Mouse (Mus musculus): ENCODE data around the gene Add3. TPM values are rescaled to one million over a fixed set of nuclear protein-coding genes. Genes with fewer than 3 reads are reported as not detected.

Gene Add3
- 21.8 and 25.5 TPM in 2 replicates for polyA plus RNA-seq (2012; ENCODE audit: insufficient read depth, insufficient read length, missing spikeins)

DNA sequence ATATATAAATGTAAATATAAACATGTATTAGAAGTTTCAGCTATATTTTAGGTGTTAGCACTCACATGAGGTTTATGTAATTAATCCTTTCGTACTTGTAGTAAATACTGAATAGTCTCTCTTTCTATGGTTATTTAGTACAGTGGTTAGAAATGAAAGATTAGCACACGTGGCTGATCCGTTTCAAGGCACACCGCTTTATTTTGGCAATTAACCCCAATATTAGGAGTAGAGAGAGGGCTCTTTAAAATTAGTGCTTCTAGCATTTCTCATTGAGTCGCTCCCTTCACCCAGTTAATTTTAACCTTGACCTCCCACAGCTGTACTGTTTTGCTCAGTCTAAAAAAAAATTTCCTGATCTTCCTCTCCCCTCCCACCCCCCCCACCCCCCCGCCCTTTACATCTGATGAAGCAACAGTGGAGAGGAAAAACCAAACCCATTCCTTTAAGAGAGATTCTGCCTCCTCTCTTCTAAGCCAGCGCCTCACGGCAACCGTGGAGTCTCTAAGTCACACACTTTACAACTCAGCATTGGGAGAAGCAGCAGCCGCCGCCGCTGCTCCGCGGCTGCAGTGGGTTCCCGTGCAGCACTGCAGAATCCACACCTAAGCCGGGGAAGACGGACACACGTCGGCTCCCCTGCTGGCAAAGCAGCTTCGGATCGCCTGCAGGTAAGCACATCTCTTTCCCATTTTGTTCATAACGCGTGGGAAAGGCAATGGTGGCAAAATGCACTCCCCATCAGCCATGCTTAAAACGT, at the start of gene Add3:
TSS of gene Add3 (plus strand) at position 400 of the 760 bp plus-strand sequence.
- H3K4me1 ChIP-seq (ENCODE audit: control insufficient read depth, insufficient read depth, low read length), result peaks cover 6% of the 10 kb centered on the region
- TF ChIP-seq CTCF (IDR thresholded peaks at IDR 0.05; ENCODE audit: low read depth, low read length), result no peak
- H3K27ac ChIP-seq (ENCODE audit: insufficient read depth, low read depth, low read length), result no peak within 1 kb of the TSS
- peak within 1 kb of the TSS; percentile 83 for H3K4me3 ChIP-seq (ENCODE audit: insufficient read depth, low read length)

DNA sequence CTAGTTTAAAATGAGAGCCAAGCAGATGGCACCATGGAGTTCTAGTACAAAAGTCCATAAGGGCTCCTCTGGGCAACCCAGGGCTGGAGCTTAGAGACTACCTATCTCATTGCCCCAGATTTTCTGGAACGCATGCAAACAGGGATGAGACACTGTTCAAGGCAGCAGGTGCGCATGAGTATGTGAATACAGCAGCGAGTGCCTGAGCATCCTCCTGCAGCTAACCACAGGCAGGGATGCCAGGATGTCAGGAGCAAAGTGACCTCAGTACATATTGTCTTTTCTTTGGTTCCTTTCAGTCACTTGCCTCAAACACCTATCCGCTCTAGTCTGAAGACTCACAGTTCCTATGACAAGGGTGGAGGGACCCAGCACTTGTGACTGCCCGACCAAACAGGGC, 49.6 kb upstream of the Add3 start:
- no peak overlapping the region for H3K4me3 ChIP-seq (ENCODE audit: insufficient read depth, low read length)

DNA sequence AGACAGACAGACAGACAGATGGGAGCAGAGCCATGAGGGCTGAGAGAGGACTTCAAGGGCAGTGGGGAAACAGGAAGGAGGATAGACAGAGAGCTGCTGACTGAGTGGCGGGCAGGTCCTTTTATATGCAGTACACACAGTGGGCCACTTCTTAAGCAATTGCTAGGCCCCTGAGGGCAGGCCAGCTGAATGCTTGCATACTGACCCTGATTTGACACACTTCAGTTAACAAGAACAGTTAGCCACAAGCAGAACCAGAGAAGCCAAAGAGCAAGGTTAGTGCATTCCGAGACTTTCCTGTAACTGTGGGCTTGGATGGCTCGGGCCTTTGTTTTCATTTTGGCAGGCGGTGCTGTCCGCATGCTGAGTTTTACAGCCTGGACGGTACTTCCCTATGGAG, 48.0 kb upstream of the Add3 start:
- TF ChIP-seq POLR2A (IDR thresholded peaks at IDR 0.05; ENCODE audit: borderline replicate concordance, low read depth, low read length) (no peak), CTCF (IDR thresholded peaks at IDR 0.05; ENCODE audit: low read depth, low read length) (no peak)

More for the DNA sequence above, 49.6 kb upstream of the Add3 start:
- TF ChIP-seq CTCF (IDR thresholded peaks at IDR 0.05; ENCODE audit: low read depth, low read length), result no peak
- no peak for TF ChIP-seq POLR2A (IDR thresholded peaks at IDR 0.05; ENCODE audit: borderline replicate concordance, low read depth, low read length)
- Histone ChIP-seq H3K27ac (ENCODE audit: insufficient read depth, low read depth, low read length) (no peak overlapping the region), H3K4me1 (ENCODE audit: control insufficient read depth, insufficient read depth, low read length) (peaks cover 7% of the 10 kb centered on the region)

DNA sequence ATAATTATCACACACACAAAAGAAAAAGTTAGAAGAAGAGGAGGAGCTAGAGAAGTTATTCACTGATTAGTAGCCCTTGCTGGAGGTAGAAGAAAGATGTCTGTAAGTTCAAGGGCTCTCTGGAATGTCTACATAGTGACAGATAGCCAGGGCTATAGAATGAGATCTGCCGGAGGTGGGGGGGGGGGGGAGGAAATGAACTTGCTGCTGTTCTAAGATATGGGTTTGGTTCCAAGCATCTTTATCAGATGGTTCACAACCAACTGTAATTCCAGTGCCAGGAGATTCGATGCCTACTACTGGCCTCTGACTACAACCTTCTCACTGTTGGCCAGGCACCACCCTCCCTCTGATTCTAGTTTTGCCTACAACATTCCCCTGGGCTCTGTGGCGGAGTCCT, 46.9 kb upstream of the Add3 start:
- TF ChIP-seq CTCF (IDR thresholded peaks at IDR 0.05; ENCODE audit: low read depth, low read length) (no peak), POLR2A (IDR thresholded peaks at IDR 0.05; ENCODE audit: borderline replicate concordance, low read depth, low read length) (no peak)
- no peak overlapping the region for H3K27ac ChIP-seq (ENCODE audit: insufficient read depth, low read depth, low read length)
- H3K4me3 ChIP-seq (ENCODE audit: insufficient read depth, low read length), result no peak overlapping the region
- H3K4me1 ChIP-seq (ENCODE audit: control insufficient read depth, insufficient read depth, low read length), result no peaks in the 10 kb centered on the region

More for the DNA sequence above, 48.0 kb upstream of the Add3 start:
- no peak overlapping the region for H3K27ac ChIP-seq (ENCODE audit: insufficient read depth, low read depth, low read length)
- H3K4me1 ChIP-seq (ENCODE audit: control insufficient read depth, insufficient read depth, low read length), result peaks cover 7% of the 10 kb centered on the region
- H3K4me3 ChIP-seq (ENCODE audit: insufficient read depth, low read length), result no peak overlapping the region

DNA sequence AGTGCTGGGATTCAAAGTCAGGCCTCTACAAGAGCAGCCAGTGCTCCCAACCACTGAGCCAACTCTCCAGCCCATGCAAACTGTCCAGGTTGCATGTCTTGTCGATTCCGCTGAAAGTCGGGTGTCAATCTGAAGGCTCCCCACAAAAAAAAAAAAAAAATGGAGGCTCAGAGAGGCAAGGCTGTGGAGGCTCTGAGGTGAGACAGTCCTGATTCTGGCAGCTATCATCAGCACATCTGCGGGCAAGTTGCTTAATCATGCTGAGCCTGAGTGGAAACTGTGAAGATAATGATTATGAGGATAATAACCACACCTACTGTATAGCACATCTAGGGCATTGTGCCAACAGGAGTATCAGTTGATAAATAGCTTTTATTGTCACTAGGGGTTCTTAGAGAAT, 45.6 kb upstream of the Add3 start:
- no peak overlapping the region for H3K4me3 ChIP-seq (ENCODE audit: insufficient read depth, low read length)
- no peaks in the 10 kb centered on the region for H3K4me1 ChIP-seq (ENCODE audit: control insufficient read depth, insufficient read depth, low read length)
- TF ChIP-seq CTCF (IDR thresholded peaks at IDR 0.05; ENCODE audit: low read depth, low read length) (no peak), POLR2A (IDR thresholded peaks at IDR 0.05; ENCODE audit: borderline replicate concordance, low read depth, low read length) (no peak)
- H3K27ac ChIP-seq (ENCODE audit: insufficient read depth, low read depth, low read length), result no peak overlapping the region

DNA sequence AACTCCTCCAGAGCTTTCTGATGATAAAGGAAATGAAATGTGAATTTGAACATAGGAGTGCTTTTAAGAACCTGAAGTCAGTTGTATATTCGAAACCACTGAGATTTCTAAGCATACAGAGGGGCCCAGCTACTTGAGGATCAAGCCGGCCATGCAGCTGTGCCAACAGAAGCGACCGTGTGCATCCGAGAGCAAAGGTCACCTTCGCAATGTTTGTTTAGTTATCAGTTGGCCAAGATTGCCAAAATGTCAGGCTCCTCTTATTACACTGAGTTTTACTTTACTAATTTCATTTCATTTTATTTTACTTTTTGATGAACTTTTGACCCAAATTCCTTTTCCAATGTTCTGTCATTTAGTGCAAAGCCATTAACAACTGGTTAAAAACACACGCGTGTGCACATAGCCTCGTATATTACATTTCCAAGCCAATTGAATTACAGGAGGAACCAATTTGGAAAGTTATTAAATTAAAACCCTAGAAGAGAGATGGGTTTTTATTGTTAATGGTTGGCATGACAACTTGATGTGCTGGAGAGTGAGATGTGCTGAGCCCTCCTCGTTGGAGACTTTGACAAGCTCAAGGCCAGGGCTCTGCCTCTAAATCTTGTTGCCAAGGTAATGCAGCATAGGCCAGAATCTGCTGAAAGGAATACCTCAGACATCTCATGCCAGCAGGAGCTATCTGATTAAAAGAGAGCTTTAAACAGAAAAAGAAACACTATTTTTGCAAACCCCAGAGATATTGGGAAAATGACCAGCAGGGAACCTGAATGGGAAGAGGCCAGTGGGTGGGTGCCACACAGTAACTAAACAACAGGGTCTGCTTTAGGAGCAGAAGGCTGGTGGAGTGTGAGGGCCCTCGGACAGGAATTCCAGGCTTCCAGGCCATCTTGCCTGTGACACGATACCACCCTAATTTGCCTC, 38.6 kb upstream of the Add3 start:
- Histone ChIP-seq H3K27ac (ENCODE audit: insufficient read depth, low read depth, low read length) (no peak overlapping the region), H3K4me1 (ENCODE audit: control insufficient read depth, insufficient read depth, low read length) (no peaks in the 10 kb centered on the region), H3K4me3 (ENCODE audit: insufficient read depth, low read length) (no peak overlapping the region)
- TF ChIP-seq CTCF (IDR thresholded peaks at IDR 0.05; ENCODE audit: low read depth, low read length) (no peak), POLR2A (IDR thresholded peaks at IDR 0.05; ENCODE audit: borderline replicate concordance, low read depth, low read length) (no peak)

DNA sequence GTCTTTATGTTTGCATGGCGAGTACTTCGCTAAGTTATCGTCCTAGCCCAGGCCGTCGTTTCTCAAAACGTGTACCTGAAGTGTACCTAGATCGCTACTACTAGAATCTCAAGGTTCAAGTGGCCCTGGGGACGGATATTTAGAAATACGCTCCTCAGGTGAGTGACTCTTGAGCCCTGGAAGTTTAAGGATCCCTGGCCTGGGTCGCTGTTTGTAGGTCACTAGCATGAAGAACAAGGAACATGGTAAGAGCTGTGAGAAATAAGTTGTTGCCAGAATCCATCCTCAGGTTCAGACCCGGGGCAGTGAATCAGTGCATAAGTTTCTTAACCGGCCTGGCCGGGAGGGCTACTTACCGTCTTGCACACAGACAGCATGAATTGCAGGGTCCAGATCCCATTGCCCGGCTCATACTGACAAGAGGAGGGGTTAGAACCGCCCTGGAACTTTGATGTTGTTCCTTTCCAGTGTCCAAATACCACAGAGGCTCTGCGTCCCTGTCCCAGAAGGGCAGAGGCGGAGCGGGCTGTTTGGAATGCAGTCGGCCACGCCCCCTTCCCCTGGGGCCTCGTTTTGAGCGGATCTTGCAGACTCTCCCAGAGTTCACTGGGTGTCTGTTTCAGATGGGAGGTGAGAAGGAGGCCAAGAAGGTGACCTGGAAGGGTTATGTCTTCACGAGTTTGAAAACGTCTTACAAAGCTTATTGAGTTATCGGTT, 34.7 kb upstream of the Add3 start:
- TF ChIP-seq POLR2A (IDR thresholded peaks at IDR 0.05; ENCODE audit: borderline replicate concordance, low read depth, low read length) (no peak), CTCF (IDR thresholded peaks at IDR 0.05; ENCODE audit: low read depth, low read length) (no peak)
- no peaks in the 10 kb centered on the region for H3K4me1 ChIP-seq (ENCODE audit: control insufficient read depth, insufficient read depth, low read length)
- no peak overlapping the region for H3K4me3 ChIP-seq (ENCODE audit: insufficient read depth, low read length)
- no peak overlapping the region for H3K27ac ChIP-seq (ENCODE audit: insufficient read depth, low read depth, low read length)

DNA sequence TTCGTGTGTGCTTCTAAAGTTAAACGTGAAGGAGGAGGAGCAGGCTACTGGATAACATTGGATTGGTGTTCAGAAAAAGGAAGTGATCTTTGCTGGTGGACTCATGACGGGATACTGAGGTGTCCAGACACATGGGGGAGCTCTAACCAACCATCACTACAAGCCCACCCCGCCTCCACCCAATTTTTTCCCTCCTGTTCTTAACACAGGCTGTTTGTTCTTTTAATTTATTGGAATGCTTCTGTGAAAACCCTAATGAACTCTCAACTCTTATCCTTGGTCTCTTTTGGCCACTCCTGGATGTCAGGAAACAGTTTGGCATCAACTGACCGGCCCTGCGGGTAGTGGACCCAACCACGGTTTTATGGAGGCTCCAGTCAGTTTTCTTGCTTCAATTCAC, 33.3 kb upstream of the Add3 start:
- Histone ChIP-seq H3K4me1 (ENCODE audit: control insufficient read depth, insufficient read depth, low read length) (no peaks in the 10 kb centered on the region), H3K27ac (ENCODE audit: insufficient read depth, low read depth, low read length) (no peak overlapping the region), H3K4me3 (ENCODE audit: insufficient read depth, low read length) (no peak overlapping the region)
- TF ChIP-seq CTCF (IDR thresholded peaks at IDR 0.05; ENCODE audit: low read depth, low read length) (peak; percentile 48; the same call in 1 of the 2 replicates), POLR2A (IDR thresholded peaks at IDR 0.05; ENCODE audit: borderline replicate concordance, low read depth, low read length) (no peak)

DNA sequence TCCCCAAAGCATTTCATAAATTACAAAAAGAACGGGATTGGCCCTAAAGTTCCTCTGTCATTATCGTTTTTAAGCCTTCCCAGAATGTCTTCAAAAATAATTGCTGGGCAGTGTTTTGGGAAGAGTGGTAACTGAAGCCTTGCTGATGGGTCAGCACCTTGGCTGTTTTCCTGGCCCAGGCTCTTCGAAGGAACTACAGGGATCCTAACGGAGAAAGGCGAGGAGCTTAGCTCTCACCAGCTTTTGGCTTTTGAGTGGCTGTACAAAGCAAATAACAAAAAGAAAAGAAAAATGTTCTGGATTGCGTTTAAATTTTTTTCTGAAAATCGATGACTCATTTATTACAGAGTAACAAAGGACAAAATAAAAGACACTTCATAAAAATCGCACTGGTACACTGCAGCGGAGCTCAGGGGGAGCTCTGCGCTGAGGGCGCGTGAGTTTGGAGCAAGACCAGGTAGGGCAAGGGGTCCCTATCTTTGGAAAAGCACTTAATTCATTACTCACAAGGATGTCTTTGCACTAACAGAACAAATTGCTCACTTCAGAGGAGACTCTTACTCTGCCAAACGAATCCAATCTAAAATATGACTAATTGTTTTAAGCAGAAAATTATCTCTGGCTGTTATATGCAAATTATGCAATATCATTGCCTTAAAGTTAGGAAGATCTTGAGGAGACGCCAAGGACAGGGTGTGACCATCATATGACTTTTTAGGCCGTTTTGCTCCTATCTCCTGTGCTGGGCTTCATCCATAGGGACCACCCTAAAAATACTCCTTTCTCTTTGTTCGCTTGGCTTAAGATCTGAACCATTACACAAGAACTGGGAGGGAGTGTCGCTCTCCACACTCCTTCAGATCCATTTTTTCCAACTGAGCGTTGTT, 32.6 kb upstream of the Add3 start:
- Histone ChIP-seq H3K4me3 (ENCODE audit: insufficient read depth, low read length) (no peak overlapping the region), H3K27ac (ENCODE audit: insufficient read depth, low read depth, low read length) (no peak overlapping the region), H3K4me1 (ENCODE audit: control insufficient read depth, insufficient read depth, low read length) (no peaks in the 10 kb centered on the region)
- TF ChIP-seq CTCF (IDR thresholded peaks at IDR 0.05; ENCODE audit: low read depth, low read length) (no peak), POLR2A (IDR thresholded peaks at IDR 0.05; ENCODE audit: borderline replicate concordance, low read depth, low read length) (no peak)
